Mouse (Mus musculus): Measurements from ENCODE around the gene Atad3a. TPM values are rescaled to one million over a fixed set of nuclear protein-coding genes. Genes with fewer than 3 reads are reported as not detected.
"Not testable (repeated sequence)": the region's sequence is repeated elsewhere in the genome, so short reads cannot be mapped to it uniquely, and the experiment has no call there.

Atad3a gene
- total RNA-seq (2021) = 10 to 100 TPM; 44.4 to 46.1 TPM
- long read RNA-seq, experiment 1, transcript Atad3a-201 (16 exons, 2,413 nt) = major isoform, 44 of 52 reads
- long read RNA-seq, experiment 1, partial matches to known transcripts = 2 of 52 reads
- long read RNA-seq, experiment 1, other reads (novel, unspliced or antisense) = 6 of 52 reads
- long read RNA-seq, experiment 2, transcript Atad3a-201 (16 exons, 2,413 nt) = major isoform, 65 of 91 reads
- long read RNA-seq, experiment 2, partial matches to known transcripts = 2 of 91 reads
- long read RNA-seq, experiment 2, other reads (novel, unspliced or antisense) = 24 of 91 reads

GRCm38 (mm10) chr4:155760613-155761355 is at the start of gene Atad3a:
TSS of gene Atad3a (minus strand) at chr4:155761093.
- DNase-seq (ENCODE audit: low spot score in 2 of 2) = peak; percentile 94 to 98

GRCm38 (mm10) chr4:155807841-155808240 is 46.9 kb upstream of the Atad3a start:
- DNase-seq (ENCODE audit: low spot score in 2 of 2) = no peak

GRCm38 (mm10) chr4:155803340-155804041 is 42.6 kb upstream of the Atad3a start:
- peak; percentile 97 to 98 for DNase-seq (ENCODE audit: low spot score in 2 of 2)

- no peak for DNase-seq (ENCODE audit: low spot score in 2 of 2)
Measured at GRCm38 (mm10) chr4:155802741-155803339, 41.9 kb upstream of the Atad3a start, which contains the start of gene Mrpl20. TSS of gene Mrpl20 (plus strand) at chr4:155802878.

GRCm38 (mm10) chr4:155802075-155802474 is 41.2 kb upstream of the Atad3a start:
- no peak for DNase-seq (ENCODE audit: low spot score in 2 of 2)

GRCm38 (mm10) chr4:155793730-155794129 is 32.8 kb upstream of the Atad3a start:
- DNase-seq (ENCODE audit: low spot score in 2 of 2) = no peak

- no peak for DNase-seq (ENCODE audit: low spot score in 2 of 2)
Measured at GRCm38 (mm10) chr4:155791240-155791933, 30.5 kb upstream of the Atad3a start.

- DNase-seq (ENCODE audit: low spot score in 2 of 2) = no peak
Measured at GRCm38 (mm10) chr4:155790650-155791161, 29.8 kb upstream of the Atad3a start.

- no peak for DNase-seq (ENCODE audit: low spot score in 2 of 2)
Measured at GRCm38 (mm10) chr4:155790021-155790489, 29.2 kb upstream of the Atad3a start, which contains the start of gene Ankrd65. TSS of gene Ankrd65 (plus strand) at chr4:155790439.

GRCm38 (mm10) chr4:155788833-155789232 is 27.9 kb upstream of the Atad3a start:
- DNase-seq (ENCODE audit: low spot score in 2 of 2) = not testable (repeated sequence)

GRCm38 (mm10) chr4:155788300-155788699 is 27.4 kb upstream of the Atad3a start:
- no peak for DNase-seq (ENCODE audit: low spot score in 2 of 2)

GRCm38 (mm10) chr4:155785819-155786218 is 24.9 kb upstream of the Atad3a start, which contains the start of gene Tmem88b:
TSS of gene Tmem88b (minus strand) at chr4:155785874.
- no peak for DNase-seq (ENCODE audit: low spot score in 2 of 2)

GRCm38 (mm10) chr4:155785246-155785645 is 24.4 kb upstream of the Atad3a start:
- DNase-seq (ENCODE audit: low spot score in 2 of 2) = no peak

GRCm38 (mm10) chr4:155784081-155784701 is 23.3 kb upstream of the Atad3a start:
- peak; percentile 74 to 85 for DNase-seq (ENCODE audit: low spot score in 2 of 2)

GRCm38 (mm10) chr4:155783486-155784080 is 22.7 kb upstream of the Atad3a start:
- DNase-seq (ENCODE audit: low spot score in 2 of 2) = no peak

GRCm38 (mm10) chr4:155780895-155781294 is 20.0 kb upstream of the Atad3a start:
- DNase-seq (ENCODE audit: low spot score in 2 of 2) = peak; percentile 60 to 86

- no peak for DNase-seq (ENCODE audit: low spot score in 2 of 2)
Measured at GRCm38 (mm10) chr4:155779498-155779897, 18.6 kb upstream of the Atad3a start.

- no peak for DNase-seq (ENCODE audit: low spot score in 2 of 2)
Measured at GRCm38 (mm10) chr4:155777816-155778215, 16.9 kb upstream of the Atad3a start.

GRCm38 (mm10) chr4:155776704-155777335 is 15.9 kb upstream of the Atad3a start:
- no peak for DNase-seq (ENCODE audit: low spot score in 2 of 2)
